Mouse (Mus musculus) heart, embryonic 15.5 days (tissue): ENCODE measurements around the gene Gpalpp1. TPM values are rescaled to one million over a fixed set of nuclear protein-coding genes. Genes with fewer than 3 reads are reported as not detected.

Experiments
- ATAC-seq: fragments of 200-750 bp; cut with Nextera tagmentation; replicated peaks from 2 replicates; pipeline ENCODE4 v1.8.0; 2017; ENCODE audit warnings: low read depth, moderate TSS enrichment; ENCODE audit not compliant: insufficient number of reproducible peaks, insufficient read depth, low FRiP score
- H3K27ac ChIP-seq: fragments of 300-500 bp; sonication (generic); 2 replicates; pipeline ENCODE4 v1.5.1; 2015; ENCODE audit warnings: mild to moderate bottlenecking, inconsistent platforms
- H3K27me3 ChIP-seq: fragments of 300-500 bp; sonication (generic); 2 replicates; pipeline ENCODE4 v1.6.1; 2015; ENCODE audit warnings: inconsistent platforms
- H3K36me3 ChIP-seq: fragments of 300-500 bp; sonication (generic); 2 replicates; pipeline ENCODE4 v1.6.1; 2015; ENCODE audit warnings: mild to moderate bottlenecking, inconsistent platforms
- H3K4me1 ChIP-seq: fragments of 300-500 bp; sonication (generic); replicated peaks from 2 replicates; pipeline ENCODE4 v1.6.1; 2015; ENCODE audit warnings: inconsistent platforms
- H3K4me2 ChIP-seq: fragments of 300-500 bp; sonication (generic); 2 replicates; pipeline ENCODE4 v1.6.1; 2015; ENCODE audit warnings: inconsistent platforms, mild to moderate bottlenecking, moderate library complexity
- H3K4me3 ChIP-seq: fragments of 300-500 bp; sonication (generic); 2 replicates; pipeline ENCODE4 v1.5.1; 2015; ENCODE audit warnings: mild to moderate bottlenecking, inconsistent platforms
- H3K9ac ChIP-seq: fragments of 300-500 bp; sonication (generic); 2 replicates; pipeline ENCODE4 v1.6.1; 2015; ENCODE audit warnings: mild to moderate bottlenecking, inconsistent platforms
- H3K9me3 ChIP-seq: fragments of 300-500 bp; sonication (generic); replicated peaks from 2 replicates; pipeline ENCODE4 v1.6.1; 2016; ENCODE audit warnings: inconsistent platforms
- WGBS: fragments of 180-500 bp; shearing (Covaris S2); methylation state at CpG from one replicate; pipeline ENCODE4 v1.1.7; 2015; ENCODE audit warnings: mixed read lengths; 5-methylcytosine and 5-hydroxymethylcytosine counted together
- polyA plus RNA-seq: library from polyadenylated mRNA; unstranded; fragments of >200 nt; fragmentation: Nextera tagmentation; extraction: Ambion mirVana; gene quantifications from 2 replicates; pipeline ENCODE4 v1.2.1, GENCODE M21; 2015

The Gpalpp1 gene
- polyA plus RNA-seq, 1 experiment from 2014 or later = 7.9 TPM

GRCm38 (mm10) chr14:76067237-76067636 lies 43.3 kb downstream of the Gpalpp1 start:
- Histone ChIP-seq H3K27me3 (no peaks in the 10 kb centered on the region), H3K36me3 (no peaks in the 10 kb centered on the region), H3K4me3 (no peak overlapping the region), H3K4me1 (no peaks in the 10 kb centered on the region), H3K9ac (no peak overlapping the region), H3K27ac (no peak overlapping the region), H3K9me3 (no peaks in the 10 kb centered on the region), H3K4me2 (no peak overlapping the region)
- ATAC-seq = no peak
- WGBS = 76% methylated on average over 1 of the region's 1 CpGs

GRCm38 (mm10) chr14:76059441-76059840 lies 51.1 kb downstream of the Gpalpp1 start:
- Histone ChIP-seq H3K36me3 (no peaks in the 10 kb centered on the region), H3K9ac (no peak overlapping the region), H3K4me1 (peaks cover 2% of the 10 kb centered on the region), H3K4me3 (no peak overlapping the region), H3K27me3 (no peaks in the 10 kb centered on the region), H3K4me2 (no peak overlapping the region), H3K9me3 (no peaks in the 10 kb centered on the region), H3K27ac (no peak overlapping the region)
- 73% methylated on average over 5 of the region's 5 CpGs for WGBS
- ATAC-seq = no peak

- Histone ChIP-seq H3K4me2 (no peak overlapping the region), H3K4me3 (no peak overlapping the region), H3K36me3 (no peaks in the 10 kb centered on the region), H3K9me3 (no peaks in the 10 kb centered on the region), H3K4me1 (peaks cover 7% of the 10 kb centered on the region), H3K27me3 (no peaks in the 10 kb centered on the region), H3K27ac (no peak overlapping the region), H3K9ac (no peak overlapping the region)
- 68% methylated on average over 11 of the region's 11 CpGs for WGBS
- ATAC-seq = no peak
These were observed 56.8 kb downstream of the Gpalpp1 start for GRCm38 (mm10) chr14:76053726-76054125.

- Histone ChIP-seq H3K4me1 (peaks cover 7% of the 10 kb centered on the region), H3K27ac (no peak overlapping the region), H3K9me3 (no peaks in the 10 kb centered on the region), H3K36me3 (no peaks in the 10 kb centered on the region), H3K9ac (no peak overlapping the region), H3K4me3 (no peak overlapping the region), H3K4me2 (no peak overlapping the region), H3K27me3 (no peaks in the 10 kb centered on the region)
- WGBS = 77% methylated on average over 7 of the region's 7 CpGs
- ATAC-seq = no peak
These were observed 58.6 kb downstream of the Gpalpp1 start for GRCm38 (mm10) chr14:76051966-76052365.

GRCm38 (mm10) chr14:76045767-76046166 lies 64.8 kb downstream of the Gpalpp1 start:
- no peaks in the 10 kb centered on the region for H3K27me3 ChIP-seq
- no peaks in the 10 kb centered on the region for H3K4me1 ChIP-seq
- H3K36me3 ChIP-seq = no peaks in the 10 kb centered on the region
- no peak for ATAC-seq
- no peak overlapping the region for H3K4me3 ChIP-seq
- H3K4me2 ChIP-seq = no peak overlapping the region
- H3K9me3 ChIP-seq = no peaks in the 10 kb centered on the region
- 38% methylated on average over 1 of the region's 1 CpGs for WGBS
- no peak overlapping the region for H3K9ac ChIP-seq
- H3K27ac ChIP-seq = no peak overlapping the region

GRCm38 (mm10) chr14:76044164-76044557 lies 66.4 kb downstream of the Gpalpp1 start:
- no peak for ATAC-seq
- no peak overlapping the region for H3K27ac ChIP-seq
- H3K27me3 ChIP-seq = no peaks in the 10 kb centered on the region

GRCm38 (mm10) chr14:76043251-76044163 lies 67.1 kb downstream of the Gpalpp1 start:
- H3K4me1 ChIP-seq = no peaks in the 10 kb centered on the region
- no peaks in the 10 kb centered on the region for H3K27me3 ChIP-seq
- 73% methylated on average over 14 of the region's 14 CpGs for WGBS
- H3K4me2 ChIP-seq = no peak overlapping the region
- ATAC-seq = no peak
- no peaks in the 10 kb centered on the region for H3K9me3 ChIP-seq
- H3K27ac ChIP-seq = no peak overlapping the region
- H3K9ac ChIP-seq = no peak overlapping the region
- no peaks in the 10 kb centered on the region for H3K36me3 ChIP-seq
- H3K4me3 ChIP-seq = no peak overlapping the region

More at GRCm38 (mm10) chr14:76044164-76044557, 66.4 kb downstream of the Gpalpp1 start:
- no peak overlapping the region for H3K4me2 ChIP-seq
- H3K4me1 ChIP-seq = no peaks in the 10 kb centered on the region
- no peak overlapping the region for H3K9ac ChIP-seq
- no peaks in the 10 kb centered on the region for H3K36me3 ChIP-seq
- no peak overlapping the region for H3K4me3 ChIP-seq
- 63% methylated on average over 3 of the region's 3 CpGs for WGBS
- H3K9me3 ChIP-seq = no peaks in the 10 kb centered on the region

Other genes with a start within 250 kb of the Gpalpp1 start
- gene Kctd4, start 155.8 kb downstream of the Gpalpp1 start, polyA plus RNA-seq = 0.15 and 0.30 TPM in 2 replicates
- 23.3 and 23.7 TPM in 2 replicates for gene Gtf2f2, start 99.9 kb downstream of the Gpalpp1 start, polyA plus RNA-seq
- 8.1 and 8.6 TPM in 2 replicates for gene Nufip1, start 131 bp upstream of the Gpalpp1 start, polyA plus RNA-seq